Mouse (Mus musculus): ENCODE results near the gene Ntrk2.
A peak's percentile ranks its signal among the peaks of the same experiment; 100 is the strongest.
"Not testable (repeated sequence)": the region's sequence is repeated elsewhere in the genome, so short reads cannot be mapped to it uniquely, and the experiment has no call there.

Gene Ntrk2

DNA sequence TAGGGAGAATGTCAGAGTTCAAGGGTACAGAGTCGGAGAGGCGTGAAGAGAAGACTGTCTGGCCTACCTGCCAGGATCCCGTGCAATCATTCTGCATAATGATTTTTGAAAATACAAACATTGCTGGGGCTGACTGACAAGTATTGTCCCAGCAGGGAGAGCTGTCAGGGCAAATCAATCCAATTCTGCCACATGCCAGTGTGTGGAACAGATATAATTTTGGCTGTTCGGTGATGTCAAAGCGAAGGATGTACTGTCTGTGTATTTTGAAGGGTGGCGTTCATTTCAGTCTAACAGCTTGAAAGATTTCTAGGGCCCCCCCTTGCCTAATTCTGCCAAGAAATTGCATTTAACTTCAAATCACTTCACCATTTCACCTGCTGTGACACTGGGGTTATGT is 224.2 kb downstream of the Ntrk2 start:
- DNase-seq (ENCODE audit: extremely low spot score), result no peak

DNA sequence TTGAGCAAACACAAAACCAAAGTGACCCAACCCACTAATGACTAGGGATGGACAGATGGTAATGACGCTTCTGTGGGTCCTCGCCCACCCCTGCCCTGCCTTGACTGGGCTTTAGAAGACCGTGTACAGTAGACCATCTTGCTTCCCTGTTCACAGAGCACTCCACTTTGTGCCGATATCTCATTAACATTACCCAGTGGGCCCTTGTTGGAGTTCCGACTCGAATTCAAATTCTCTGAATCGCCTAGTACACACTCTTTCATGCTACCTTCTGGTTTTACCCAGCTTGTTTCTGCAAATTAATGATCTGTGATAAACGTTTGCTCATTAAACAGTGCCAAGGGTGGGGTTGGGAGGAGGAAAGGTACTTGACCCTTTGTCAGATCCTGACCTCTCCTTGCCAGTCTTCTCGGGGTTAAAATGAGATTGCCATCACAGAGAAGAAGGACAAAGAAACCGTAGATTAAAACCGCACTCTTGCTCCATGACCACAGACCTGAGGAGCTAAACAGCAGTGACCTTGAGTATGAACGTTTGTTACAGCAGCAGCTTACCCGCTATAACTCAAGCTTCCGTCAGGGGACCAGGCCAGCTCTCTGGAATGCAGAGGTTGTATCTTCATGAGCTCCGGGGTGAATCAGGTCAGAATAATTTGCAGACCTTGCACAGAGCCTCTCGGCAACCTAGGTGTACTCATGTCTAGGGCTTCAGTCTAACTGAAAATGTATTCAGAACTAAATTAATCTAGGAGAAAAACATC is 234.0 kb downstream of the Ntrk2 start:
- DNase-seq (ENCODE audit: extremely low spot score), result peak; percentile 18

DNA sequence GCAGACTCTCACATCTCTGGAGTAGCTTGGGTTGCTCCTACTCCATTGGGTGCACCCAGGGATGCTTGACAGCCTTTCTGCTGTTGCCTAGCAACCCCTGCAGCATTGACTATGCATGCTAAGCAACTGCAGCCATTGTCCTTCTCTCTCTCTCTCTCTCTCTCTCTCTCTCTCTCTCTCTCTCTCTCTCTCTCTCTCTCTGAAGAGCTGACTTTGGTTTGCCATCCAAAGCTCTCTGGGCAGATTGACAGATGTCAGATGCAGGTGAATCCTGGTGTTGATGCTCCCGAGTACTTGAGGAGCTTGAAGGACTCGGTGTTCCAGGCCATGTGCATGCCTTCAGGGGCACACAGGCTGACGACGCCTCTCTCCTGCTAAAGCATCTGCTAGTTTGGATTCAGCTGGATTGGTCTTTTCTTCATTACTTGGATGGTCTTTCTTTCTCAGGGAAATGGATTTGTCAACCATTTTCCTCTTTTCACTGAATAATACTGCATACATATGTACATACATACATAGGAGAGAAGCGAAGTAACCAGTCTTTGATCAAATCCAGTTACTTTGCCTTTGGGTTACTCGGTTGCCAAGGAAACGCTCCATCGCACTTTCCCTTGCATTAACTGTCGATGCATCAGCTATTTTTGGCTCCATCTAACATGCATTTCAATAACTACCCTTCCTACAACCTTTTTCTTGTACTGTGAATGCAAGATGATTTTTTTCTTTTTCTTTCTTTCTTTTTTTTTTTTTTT is 234.8 kb downstream of the Ntrk2 start:
- DNase-seq (ENCODE audit: extremely low spot score), result peak; percentile 61

DNA sequence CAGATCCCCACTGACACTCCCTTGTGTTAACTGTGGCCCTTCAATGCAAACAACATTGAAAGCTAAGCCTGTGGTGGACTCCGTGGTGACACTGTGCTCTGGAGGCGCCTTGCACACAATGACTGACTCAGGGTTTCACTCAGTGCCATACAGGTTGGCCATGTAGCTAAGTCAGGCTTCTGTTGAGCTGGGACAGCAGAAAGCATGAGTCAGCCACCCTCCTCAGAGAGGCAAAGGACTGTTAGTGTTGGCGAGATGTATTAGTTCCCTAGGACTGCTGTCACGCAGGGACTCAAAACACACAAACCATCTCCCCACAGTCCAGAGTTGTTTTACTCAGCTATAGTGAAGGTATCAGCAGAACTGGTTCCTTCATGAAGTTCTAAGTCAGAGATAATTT is 245.8 kb downstream of the Ntrk2 start:
- DNase-seq (ENCODE audit: extremely low spot score), result no peak

DNA sequence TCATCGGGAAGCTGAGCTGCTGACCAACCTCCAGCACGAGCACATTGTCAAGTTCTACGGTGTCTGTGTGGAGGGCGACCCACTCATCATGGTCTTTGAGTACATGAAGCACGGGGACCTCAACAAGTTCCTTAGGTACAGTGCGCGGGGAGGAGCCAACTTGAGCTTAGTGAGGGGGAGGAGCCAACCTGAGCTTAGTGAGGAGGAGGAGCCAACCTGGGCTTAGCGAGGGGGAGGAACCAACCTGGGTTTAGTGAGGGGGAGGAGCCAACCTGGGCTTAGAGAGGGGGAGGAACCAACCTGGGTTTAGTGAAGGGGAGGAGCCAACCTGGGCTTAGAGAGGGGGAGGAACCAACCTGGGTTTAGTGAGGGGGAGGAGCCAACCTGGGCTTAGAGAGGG is 248.0 kb downstream of the Ntrk2 start:
- not testable (repeated sequence) for DNase-seq (ENCODE audit: extremely low spot score)

DNA sequence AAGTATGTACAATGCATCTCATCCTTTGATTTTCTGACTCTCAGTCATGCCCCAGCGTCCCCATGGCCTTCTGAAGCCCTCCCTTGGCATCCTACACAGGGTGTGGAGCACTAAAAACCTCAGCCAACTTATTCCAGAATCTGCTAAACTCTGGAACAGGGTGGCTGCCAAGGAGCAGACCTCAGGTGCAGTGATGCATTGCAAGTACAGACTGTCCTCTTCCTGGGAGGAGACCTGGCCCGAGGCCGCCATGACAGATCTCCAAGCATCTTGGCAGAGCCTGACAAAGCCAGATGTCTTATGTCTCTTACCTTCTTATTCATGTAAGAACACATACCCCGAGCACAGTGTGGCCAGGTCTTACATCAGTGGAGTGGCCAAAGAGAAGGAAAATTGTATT is 250.5 kb downstream of the Ntrk2 start:
- no peak for DNase-seq (ENCODE audit: extremely low spot score)

DNA sequence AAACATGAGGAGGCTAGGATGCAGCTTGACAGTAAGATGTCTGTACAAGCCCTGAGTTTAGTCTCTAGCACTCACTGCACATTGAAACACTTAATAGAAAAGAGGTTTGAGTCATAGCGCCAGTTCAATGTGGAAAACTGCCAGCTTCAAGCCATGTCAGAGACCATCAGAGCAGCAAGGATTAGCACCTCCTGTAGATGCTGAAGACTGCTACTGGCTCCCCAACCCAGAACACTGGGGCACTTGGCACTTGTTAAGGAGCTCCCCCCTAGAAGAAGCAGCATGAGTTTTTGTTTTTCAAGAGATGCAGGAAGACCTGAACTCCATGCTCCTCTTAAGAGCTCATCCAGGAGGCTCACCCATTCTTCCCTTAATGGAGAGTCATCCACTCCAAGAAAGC is 251.5 kb downstream of the Ntrk2 start:
- DNase-seq (ENCODE audit: extremely low spot score), result no peak

DNA sequence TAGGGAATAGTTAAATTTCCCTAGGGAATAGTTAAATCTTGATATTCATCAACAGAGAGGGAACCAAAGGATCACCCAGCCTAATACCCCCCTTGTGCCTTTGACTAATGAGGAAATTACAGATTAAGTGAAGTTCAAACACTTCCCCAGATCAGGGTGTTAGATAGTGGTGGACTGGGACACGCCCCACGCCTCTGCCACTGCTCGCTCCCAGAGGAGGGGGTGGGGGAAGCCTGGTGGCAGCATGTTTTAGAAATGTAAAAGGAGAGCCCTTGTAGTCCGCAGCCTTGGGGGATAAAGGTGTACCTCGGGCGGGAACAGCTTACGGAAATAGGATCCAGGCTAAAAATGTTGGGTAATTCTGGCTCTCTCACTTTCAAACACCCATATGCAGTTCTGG is 252.7 kb downstream of the Ntrk2 start:
- no peak for DNase-seq (ENCODE audit: extremely low spot score)

DNA sequence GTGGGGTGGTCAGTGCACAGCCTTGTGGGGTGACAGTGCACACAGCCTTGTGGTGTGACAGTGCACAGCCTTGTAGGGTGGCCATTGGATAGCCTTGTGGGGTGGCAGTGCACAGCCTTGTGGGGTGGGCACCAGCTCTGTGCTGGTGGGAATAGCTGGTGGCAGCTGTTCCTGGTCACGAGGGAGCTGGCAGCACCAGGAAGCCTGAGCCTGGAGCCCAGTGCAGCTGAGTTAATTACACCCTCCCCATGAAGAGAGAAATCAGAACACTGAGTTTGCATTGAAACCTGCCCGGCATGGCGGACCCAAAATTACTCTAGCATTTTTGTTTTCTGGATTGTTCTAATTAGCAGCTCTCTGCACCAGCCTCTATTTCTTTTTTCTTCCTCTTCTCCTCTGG is 259.3 kb downstream of the Ntrk2 start:
- DNase-seq (ENCODE audit: extremely low spot score), result no peak

DNA sequence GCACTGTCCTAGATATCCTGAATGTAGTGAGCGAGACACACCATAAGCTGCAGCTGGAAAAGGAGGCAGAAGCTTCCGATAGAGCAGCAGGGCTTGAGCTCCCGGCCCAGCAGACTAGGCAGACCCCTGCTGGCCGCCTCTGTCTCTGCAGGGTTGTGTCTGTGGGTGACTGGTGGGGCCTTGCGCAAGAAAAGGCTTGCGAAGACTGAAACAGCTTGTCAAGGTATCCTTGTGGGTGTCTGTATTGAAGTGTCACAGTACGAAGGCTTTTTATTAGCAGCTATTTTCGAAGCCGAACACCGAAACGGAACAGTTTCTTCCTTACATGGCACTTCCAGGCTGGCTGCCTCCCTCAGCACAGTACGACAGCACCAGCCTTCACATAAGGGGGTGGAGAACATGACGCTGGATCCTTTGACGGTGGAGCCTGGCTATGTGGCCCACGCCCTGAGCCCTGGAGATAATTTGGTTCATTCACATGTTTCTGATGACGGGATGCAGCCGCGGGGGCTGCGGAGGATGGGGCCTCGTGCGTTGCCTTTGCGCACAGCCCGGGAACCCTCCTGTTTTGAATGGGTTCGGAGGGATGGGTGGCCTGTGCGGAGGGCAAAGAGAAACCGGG is 267.4 kb downstream of the Ntrk2 start:
- DNase-seq (ENCODE audit: extremely low spot score), result peak; percentile 76

DNA sequence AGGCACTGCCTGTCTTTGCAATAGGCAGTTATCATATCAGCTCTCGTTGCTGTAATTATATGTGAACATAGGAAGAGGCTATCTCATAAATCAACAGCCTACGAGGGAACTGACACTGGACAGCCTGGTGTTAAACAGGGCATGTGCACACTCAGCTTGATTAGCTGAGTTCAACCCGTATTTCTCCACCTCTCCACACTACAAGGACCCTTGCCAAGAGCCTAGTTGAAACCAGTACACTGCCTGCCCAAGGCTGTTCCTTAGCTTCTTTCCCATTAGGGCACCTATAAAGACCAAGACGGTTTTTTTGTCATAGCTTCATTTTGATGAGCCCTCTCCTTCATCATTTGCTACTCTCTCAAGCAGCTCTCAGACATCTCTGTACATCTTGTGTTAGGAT is 270.1 kb downstream of the Ntrk2 start:
- no peak for DNase-seq (ENCODE audit: extremely low spot score)

DNA sequence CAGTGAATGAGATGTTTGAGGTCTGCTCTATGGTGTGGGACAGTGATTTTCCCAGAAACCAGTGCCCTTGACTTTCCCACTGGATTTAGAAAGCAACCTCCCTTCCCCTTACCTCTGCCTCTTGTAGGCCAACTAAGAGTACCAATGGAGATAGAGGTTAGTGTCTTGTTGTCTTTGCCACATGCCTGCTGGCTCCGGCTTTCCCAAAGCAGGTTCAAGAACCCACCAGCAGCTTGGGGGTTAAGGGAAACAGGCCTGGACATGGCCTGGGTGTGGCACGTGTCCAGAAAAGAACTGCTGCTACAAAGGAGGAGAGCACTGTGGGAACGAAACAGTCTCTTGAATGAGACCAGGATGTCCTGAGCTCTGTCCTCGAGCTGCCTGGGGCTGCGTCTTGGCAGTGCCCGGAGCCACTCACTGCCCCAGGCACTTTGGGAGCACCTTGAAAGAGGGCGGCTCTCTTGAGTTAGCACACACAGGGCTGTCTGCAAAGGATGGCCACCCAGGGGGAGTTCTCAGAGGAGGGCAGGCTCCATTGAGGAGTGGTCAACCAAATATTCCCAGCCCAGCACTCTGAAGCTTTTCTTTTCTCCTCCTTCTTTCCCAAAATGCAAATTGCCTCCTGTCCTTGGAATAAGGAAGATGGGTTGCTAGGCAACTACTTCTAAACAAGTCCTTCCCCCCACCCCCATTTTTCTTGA is 273.5 kb downstream of the Ntrk2 start:
- no peak for DNase-seq (ENCODE audit: extremely low spot score)

DNA sequence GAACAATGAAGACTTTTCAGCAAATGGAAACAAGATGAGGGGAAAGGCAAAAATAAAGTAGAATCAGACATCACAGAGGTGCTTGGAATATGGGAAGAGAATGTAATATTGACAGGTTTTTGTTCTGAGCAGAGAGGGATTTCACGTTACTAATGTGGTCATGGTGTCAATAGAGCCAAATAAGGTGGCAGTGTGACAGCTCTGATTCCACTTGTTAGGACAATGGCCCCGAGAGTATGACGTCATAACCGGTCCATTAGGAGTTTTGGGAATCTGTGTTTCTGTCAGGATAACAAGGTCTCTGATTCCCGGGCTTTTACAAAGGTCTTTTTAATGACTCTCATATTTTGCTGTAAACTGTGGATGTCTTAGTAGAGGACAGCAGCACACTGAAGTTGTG is 274.1 kb downstream of the Ntrk2 start:
- no peak for DNase-seq (ENCODE audit: extremely low spot score)

DNA sequence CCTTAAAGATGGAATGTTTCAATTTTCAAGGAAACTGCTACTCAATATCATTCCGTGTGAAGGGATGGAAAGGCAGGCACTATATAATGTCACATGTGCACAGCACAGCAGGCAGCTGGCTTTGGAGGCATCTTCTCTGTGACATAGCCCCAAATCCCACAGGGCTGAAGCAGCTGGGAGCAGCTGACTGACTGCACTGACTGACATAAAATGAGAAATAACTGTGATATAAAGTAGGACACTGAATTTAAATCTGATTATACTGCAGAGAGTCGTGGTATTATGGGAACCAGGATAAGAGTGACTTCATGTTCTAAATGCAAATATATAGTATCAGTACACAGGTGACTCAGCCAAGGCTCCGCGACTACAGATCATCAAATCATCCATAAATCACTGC is 282.6 kb downstream of the Ntrk2 start:
- DNase-seq (ENCODE audit: extremely low spot score), result no peak

DNA sequence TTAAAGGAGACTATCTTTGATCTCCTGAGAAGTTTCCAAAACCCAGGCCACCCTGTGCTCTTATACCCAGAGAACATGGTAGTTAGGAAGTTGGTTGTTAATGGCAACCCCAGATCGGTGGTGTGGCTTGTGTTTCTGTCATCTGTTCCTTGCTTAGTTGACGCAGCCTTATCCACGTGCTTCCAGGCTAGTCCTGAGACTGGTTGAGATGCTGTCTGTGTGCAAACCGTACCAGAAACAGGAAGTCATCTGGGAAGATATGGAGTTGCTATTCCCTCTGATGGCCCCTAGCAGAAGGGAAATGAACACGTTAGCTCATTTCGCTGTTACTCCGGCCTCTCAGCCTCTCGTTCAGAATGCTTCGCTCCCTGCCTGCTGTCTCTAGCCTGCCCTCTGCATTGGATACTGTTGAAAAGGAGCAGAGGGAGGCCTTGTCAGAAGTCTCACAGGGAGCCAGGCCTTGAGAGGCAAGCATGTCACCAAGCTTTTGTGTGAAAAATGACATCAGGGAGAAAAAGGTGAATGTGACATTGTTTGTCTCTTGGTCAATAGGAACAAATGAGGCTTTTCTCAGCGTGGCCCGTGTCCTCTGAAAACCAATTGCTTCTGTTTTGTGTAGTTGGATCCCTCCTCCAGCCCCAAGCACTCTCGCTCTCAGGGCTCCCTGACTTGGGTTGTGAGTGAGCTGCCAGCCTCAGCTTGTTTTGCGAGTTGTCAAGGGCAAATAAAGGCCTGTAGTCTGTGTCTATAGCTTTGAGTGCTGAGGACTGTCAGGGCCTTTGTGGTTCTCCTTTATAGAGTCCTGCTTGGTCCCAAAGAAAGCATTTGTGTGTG is 285.0 kb downstream of the Ntrk2 start:
- DNase-seq (ENCODE audit: extremely low spot score), result peak; percentile 38

DNA sequence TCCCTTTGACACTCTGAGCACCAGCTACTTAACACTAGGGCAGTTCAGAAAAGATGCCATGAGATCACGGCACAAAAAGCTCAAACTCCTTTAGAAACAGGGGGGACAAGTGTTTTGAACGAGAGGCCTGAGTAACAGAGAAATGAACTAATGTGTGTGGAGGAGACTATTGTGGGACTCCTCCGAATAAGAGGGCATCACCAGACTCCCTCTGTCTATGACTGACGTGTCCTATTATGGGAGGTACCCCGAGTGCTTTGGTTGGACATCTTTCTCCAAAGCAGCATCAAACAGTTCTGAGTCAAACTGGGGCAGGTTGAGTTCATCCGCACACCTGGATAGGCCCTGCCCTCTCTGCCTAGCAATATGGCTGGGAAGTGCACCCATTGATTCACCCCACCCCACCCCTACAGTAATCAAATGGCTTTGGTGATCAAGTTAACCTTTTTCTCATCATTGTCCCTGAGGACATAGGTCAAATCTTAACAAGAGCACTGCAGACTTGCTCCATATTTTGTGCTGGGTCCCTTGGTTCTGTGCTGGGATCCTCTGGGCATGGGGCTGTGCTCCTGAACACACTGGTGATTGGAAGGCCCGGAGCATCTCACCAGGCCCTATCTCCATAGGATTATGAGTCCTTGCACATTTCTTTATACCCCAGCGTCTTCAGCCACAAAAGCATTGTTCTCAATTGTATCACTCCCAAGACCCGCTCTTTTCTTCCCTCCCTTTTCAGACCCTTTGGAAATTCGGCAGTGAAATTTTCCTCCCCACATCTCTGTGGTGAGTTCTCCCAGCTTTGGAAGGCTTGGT is 285.9 kb downstream of the Ntrk2 start:
- no peak for DNase-seq (ENCODE audit: extremely low spot score)

DNA sequence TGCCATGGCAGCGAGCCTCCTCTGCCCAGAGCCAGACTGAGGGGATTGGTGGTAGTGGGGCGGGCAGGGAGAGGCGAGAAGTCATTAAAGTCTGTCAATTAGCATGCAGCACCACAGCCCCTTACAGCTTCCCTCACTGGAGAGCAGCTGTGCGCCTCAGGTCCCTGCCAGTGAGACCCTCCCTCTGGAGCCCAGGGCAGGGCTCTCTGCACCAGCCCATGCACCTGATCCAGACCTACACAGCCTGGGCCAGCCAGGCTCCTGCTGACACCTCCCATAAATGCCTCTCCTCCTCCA is 286.4 kb downstream of the Ntrk2 start:
- peak; percentile 59 for DNase-seq (ENCODE audit: extremely low spot score)

DNA sequence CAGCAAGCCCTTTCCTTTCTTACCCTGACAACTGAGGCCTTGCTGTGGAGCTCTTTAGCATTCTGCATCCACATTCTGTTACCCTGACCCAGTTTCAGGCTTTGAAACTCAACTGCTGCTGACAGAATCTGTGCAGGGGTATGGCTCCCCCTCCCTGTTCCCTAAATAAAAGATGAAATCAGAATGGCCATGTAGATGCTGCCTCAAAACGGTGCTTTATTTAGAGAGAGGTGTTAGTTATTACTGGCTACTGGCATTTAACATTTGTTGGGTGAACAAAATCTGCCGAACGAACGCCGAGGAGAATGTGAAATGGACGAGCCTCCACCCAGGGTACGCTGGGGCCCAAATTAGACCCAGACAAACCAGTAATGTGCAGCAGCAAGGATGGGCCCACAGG is 288.4 kb downstream of the Ntrk2 start:
- DNase-seq (ENCODE audit: extremely low spot score), result no peak

DNA sequence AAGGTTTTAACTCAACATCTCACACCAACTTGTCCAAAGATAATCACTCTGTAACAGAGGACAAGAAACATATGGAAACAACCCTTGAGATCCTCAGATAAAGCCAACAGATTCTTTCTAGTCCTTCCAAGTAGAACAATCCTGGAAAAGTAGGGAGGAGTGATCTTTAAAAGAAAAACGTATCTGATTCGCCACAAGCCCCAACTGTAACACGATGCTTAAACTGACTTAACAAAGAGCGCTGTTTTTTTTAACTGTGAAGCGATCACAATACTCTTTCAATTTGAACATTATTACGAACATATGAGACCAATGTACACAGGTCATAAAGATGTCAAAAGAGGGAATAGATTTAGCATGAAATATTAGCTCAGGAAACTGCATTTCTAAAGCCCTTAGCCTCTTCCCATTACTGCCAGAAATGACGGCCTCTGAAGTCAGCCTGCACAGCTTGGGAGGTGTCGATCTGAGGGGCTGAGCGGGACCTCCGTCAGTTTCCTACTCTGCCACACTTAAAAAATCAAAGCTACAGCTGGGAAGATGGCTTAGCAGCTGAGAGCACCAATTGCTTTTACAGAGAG is 289.5 kb downstream of the Ntrk2 start:
- DNase-seq (ENCODE audit: extremely low spot score), result no peak

DNA sequence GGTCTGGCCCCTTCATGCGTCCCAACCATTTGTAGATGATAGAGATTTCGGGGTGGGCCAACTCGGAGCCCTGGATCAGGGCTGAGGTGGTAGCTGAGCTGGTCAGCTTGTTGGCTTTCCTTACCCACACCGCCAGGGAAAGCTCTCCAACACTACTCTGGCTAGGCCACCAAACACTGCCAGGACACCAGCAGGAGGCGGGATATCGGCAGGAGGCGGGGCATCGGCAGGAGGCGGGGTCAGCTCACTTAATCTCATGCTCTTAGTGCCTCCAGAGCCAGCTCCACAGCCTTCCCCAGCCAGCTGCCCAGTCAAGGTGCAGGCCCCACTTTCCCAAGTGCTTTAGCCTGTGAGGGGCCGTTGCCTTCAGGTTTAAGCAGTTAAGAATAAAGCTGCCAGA is 293.7 kb downstream of the Ntrk2 start:
- no peak for DNase-seq (ENCODE audit: extremely low spot score)
